Mouse (Mus musculus) stomach, embryonic 16.5 days (tissue): ENCODE measurements at regions not wholly inside any gene's neighbourhood (a gene's known extent, or its start where the extent isn't known, plus 50 kb on each side); places are given as distances from the start of the nearest gene placed in this dataset.

ENCODE experiments used
- ATAC-seq: fragments of 200-750 bp; cut with Nextera tagmentation; 2 replicates; pipeline ENCODE4 v1.8.0; 2017; ENCODE audit warnings: moderate number of reproducible peaks, moderate TSS enrichment; ENCODE audit not compliant: insufficient read depth, low FRiP score
- H3K27ac ChIP-seq: fragments of 300-500 bp; sonication (generic); 2 replicates; pipeline ENCODE4 v1.5.1; 2014; ENCODE audit warnings: low read length
- H3K27me3 ChIP-seq: fragments of 300-500 bp; sonication (generic); 2 replicates; pipeline ENCODE4 v1.6.1; 2014; ENCODE audit warnings: low read length, control low read depth, mixed read lengths; ENCODE audit not compliant: control insufficient read depth, insufficient read depth
- H3K36me3 ChIP-seq: fragments of 300-500 bp; sonication (generic); 2 replicates; pipeline ENCODE4 v1.6.1; 2014; ENCODE audit warnings: low read length; ENCODE audit not compliant: control insufficient read depth, insufficient read depth
- H3K4me1 ChIP-seq: fragments of 300-500 bp; sonication (generic); 2 replicates; pipeline ENCODE4 v1.6.1; 2014; ENCODE audit warnings: low read length, control low read depth, mixed read lengths; ENCODE audit not compliant: control insufficient read depth, insufficient read depth
- H3K4me2 ChIP-seq: fragments of 300-500 bp; sonication (generic); 2 replicates; pipeline ENCODE4 v1.6.1; 2014; ENCODE audit warnings: low read depth, low read length, mixed read lengths
- H3K4me3 ChIP-seq: fragments of 300-500 bp; sonication (generic); replicated peaks from 2 replicates; pipeline ENCODE4 v1.5.1; 2014; ENCODE audit warnings: mild to moderate bottlenecking, low read length
- H3K9ac ChIP-seq: fragments of 300-500 bp; sonication (generic); 2 replicates; pipeline ENCODE4 v1.6.1; 2014; ENCODE audit warnings: low read length
- H3K9me3 ChIP-seq: fragments of 300-500 bp; sonication (generic); replicated peaks from 2 replicates; pipeline ENCODE4 v1.6.1; 2016; ENCODE audit warnings: low read length, control low read depth; ENCODE audit not compliant: control insufficient read depth
- WGBS: fragments of 180-500 bp; shearing (Covaris S2); extraction: QIAGEN DNeasy Blood & Tissue Kit; methylation state at CpG from one replicate; pipeline ENCODE4 v1.1.7; 2014; 5-methylcytosine and 5-hydroxymethylcytosine counted together

DNA sequence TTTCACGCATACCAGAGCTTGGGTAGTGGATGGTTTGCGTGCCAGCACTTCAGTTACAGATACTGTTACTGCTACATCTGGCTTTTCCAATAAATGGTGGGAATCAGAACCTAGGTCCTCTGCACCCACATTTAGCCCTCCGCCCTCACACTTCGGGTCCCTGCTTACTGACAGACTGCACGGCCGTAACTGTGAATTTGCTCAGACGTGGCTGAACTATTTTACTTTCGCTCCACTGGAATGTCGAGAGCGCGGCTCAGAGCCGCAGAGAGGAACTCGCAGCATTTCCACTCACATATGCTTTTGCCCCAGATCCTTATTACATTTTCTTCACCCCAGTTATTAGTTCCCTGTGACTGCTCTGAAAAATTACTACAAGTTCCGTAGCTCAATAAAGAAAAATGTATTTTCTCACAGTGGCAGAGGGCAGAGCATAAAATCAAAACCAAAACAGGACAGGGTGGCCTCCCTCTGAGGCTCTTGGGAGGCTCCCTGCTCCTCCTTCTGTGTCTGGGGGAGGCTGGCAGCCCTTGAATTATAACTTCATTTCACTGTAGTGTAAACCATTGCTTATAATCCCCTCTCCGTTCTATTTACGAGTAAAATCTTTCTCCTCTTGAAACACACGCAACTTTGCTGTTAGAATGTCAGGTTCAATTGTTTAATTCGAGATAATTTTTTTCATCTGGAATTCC, 1024.7 kb downstream of the Fam19a2 start:
- H3K4me1 ChIP-seq = no peaks in the 10 kb centered on the region
- H3K27ac ChIP-seq = no peak overlapping the region
- H3K36me3 ChIP-seq = no peaks in the 10 kb centered on the region
- peak overlapping the region; percentile 24 for H3K4me3 ChIP-seq
- no peaks in the 10 kb centered on the region for H3K9me3 ChIP-seq
- H3K4me2 ChIP-seq = peak overlapping the region; percentile 43
- WGBS = 47% methylated on average over 18 of the region's 18 CpGs
- no peak for ATAC-seq
- H3K27me3 ChIP-seq = no peaks in the 10 kb centered on the region
- H3K9ac ChIP-seq = no peak overlapping the region

DNA sequence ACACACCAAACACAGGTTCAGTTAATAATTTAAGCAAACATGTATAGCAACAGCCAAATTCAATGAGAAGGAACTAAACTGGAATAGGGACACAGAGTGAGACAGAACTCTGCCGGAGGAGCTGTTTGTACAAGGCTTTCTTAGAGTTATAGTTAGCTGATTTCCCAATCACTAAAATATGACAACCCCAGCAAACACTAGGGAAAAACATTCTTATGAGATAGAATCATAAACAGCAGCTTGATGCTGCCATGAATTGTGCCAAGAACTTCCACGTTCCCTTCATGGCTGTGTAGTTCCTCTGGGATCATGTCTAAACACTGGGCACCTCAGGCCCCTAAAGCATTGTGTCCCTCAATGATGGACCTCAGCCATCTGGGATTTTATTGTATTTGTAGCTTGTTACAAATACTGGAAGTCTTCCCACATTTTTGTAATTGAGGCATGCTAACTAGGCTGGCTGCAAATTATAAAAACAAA, 1033.4 kb downstream of the Fam19a2 start:
- Histone ChIP-seq H3K9me3 (no peaks in the 10 kb centered on the region), H3K36me3 (no peaks in the 10 kb centered on the region), H3K4me3 (no peak overlapping the region), H3K4me1 (no peaks in the 10 kb centered on the region), H3K9ac (no peak overlapping the region), H3K4me2 (no peak overlapping the region), H3K27me3 (no peaks in the 10 kb centered on the region), H3K27ac (no peak overlapping the region)
- ATAC-seq = no peak
- WGBS = 66% methylated on average over 2 of the region's 2 CpGs

DNA sequence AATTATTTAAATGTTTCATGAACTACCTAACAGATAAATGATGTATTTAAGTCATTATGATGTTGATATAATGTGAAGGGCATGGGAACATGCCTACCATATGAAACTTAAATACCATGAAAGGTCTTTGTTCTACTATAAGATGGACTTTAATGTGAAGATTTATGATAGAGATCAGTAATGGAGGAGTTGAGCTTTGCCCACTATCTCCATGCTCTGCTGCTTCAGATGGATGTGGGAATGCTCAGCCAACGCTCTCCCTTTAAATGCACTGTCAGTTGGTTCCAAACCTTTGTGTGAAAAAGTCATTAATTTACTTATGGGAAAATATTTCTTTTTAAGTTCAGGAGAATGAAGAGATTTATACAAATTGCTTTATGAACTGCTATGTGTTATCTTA, 1040.9 kb downstream of the Fam19a2 start:
- no peak overlapping the region for H3K27ac ChIP-seq
- no peak overlapping the region for H3K4me2 ChIP-seq
- ATAC-seq = no peak
- no peaks in the 10 kb centered on the region for H3K4me1 ChIP-seq
- H3K9ac ChIP-seq = no peak overlapping the region
- H3K27me3 ChIP-seq = no peaks in the 10 kb centered on the region
- no peaks in the 10 kb centered on the region for H3K9me3 ChIP-seq
- 73% methylated on average over 1 of the region's 1 CpGs for WGBS
- H3K36me3 ChIP-seq = no peaks in the 10 kb centered on the region
- no peak overlapping the region for H3K4me3 ChIP-seq

DNA sequence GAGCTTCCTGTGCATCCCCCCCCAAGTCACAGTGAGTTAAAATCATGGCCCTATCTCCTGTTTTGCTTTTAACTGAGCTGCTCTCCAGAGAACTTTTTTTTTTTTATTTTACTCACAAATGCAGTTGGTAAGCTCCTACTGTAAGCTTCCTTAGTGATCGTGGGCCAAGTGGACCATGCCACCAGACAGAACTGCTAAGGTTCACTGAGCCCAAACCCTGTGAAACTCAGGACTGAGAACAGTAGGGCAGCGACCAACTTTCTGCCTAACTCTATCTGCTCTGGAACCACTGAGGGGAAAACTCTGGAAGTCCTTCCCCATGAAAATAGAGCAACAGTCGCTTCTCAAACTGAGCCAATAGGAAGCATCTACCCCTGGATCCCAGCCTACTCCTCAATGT, 1041.8 kb downstream of the Fam19a2 start:
- Histone ChIP-seq H3K4me2 (no peak overlapping the region), H3K4me1 (no peaks in the 10 kb centered on the region), H3K27ac (no peak overlapping the region), H3K4me3 (no peak overlapping the region), H3K36me3 (no peaks in the 10 kb centered on the region), H3K27me3 (no peaks in the 10 kb centered on the region), H3K9ac (no peak overlapping the region), H3K9me3 (no peaks in the 10 kb centered on the region)
- no peak for ATAC-seq
- WGBS = 84% methylated on average over 3 of the region's 3 CpGs

DNA sequence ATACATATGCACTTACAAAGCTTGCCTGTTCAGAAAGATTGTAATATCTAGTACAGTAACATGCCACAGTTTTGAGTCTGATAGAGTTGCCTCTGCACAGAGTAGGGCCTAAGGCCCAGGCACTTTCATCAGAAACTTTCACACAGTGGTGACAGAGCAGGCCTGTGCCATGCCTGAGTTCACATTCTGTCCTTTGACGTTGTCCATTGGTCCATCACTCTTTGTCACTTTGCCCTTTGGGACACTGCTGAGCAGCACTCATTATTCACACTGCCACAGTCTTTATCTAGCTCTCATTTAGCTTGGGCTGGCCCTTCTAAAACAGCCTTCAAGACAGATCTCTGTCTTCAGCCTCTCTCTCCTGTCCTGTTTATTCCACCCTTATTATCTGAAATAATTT, 1055.0 kb downstream of the Fam19a2 start:
- H3K9ac ChIP-seq = no peak overlapping the region
- ATAC-seq = no peak

DNA sequence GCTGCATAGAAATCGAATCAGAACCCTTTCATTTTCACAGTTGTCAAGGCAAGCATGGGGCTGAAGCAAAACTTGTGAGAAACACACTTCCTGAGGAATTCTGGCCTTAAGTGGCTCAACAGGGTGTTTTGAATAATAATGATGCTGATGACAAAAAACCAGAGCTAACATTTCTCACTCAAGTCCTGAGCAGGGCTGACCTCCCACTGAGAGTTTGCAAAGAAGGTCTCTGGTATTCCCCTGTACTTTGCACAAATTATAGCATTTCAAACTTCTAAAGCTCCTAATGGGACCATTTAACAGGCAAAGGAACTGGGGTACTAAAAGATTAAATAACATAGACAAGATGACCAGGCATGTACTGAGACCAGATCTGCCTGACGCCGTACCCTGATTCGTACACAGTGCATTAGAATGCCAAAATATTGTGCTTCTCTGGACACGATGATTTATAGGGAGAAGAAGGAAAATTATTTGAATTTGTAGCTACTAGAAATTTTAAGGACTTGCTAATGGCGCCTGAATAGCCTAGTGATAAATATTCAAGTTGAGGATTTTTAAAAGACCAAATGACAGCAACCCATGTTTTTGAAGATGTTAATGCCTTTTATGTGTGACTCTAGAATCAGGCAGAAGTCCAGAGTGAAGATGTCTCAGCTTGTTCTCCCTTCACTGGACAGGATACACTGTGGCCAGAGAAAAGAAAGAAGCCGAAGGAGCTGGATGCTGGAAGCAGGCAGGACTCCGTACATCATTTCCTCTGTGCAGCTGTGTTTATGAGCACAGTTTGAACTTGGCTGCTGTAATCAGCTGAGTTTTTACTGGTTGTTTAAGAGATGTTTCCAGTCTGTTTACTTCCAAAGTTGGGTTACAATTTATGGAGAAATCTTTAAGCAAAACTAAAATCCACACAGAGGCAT, 1056.7 kb downstream of the Fam19a2 start:
- peak overlapping the region; percentile 42; the same call in 1 of the 2 replicates for H3K27ac ChIP-seq
- H3K27me3 ChIP-seq = no peaks in the 10 kb centered on the region
- 49% methylated on average over 8 of the region's 8 CpGs for WGBS
- no peak overlapping the region for H3K9ac ChIP-seq
- no peaks in the 10 kb centered on the region for H3K4me1 ChIP-seq
- no peaks in the 10 kb centered on the region for H3K36me3 ChIP-seq
- peak; percentile 75; the same call in 1 of the 2 replicates for ATAC-seq
- no peak overlapping the region for H3K4me2 ChIP-seq
- no peaks in the 10 kb centered on the region for H3K9me3 ChIP-seq
- H3K4me3 ChIP-seq = no peak overlapping the region

More for the DNA sequence above, 1055.0 kb downstream of the Fam19a2 start:
- Histone ChIP-seq H3K27ac (no peak overlapping the region), H3K36me3 (no peaks in the 10 kb centered on the region), H3K4me3 (no peak overlapping the region), H3K9me3 (no peaks in the 10 kb centered on the region), H3K4me1 (no peaks in the 10 kb centered on the region), H3K27me3 (no peaks in the 10 kb centered on the region), H3K4me2 (no peak overlapping the region)
- 56% methylated on average over 1 of the region's 1 CpGs for WGBS

DNA sequence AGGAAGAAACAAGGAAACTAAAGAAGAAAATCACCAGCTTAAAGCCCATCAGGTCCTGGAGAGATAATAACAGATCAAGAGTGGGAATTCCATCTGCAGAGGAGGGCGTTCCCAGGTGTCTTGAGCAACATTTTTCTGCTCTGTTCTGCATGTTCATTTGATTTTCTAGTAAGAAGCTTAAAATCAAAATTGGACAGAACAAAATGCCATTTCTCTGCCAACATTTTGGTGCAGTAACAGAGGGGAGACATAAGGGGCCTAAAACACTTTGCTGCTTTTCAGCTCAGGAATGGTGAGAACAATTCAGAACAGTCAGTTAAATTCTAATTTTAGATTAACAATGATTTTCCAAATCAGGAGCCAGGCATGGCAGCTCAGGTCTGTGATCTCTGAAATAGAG, 1056.8 kb downstream of the Slc16a7 start:
- 75% methylated on average over 1 of the region's 1 CpGs for WGBS
- H3K4me1 ChIP-seq = no peaks in the 10 kb centered on the region
- H3K9ac ChIP-seq = no peak overlapping the region
- no peak overlapping the region for H3K27ac ChIP-seq
- no peak overlapping the region for H3K4me3 ChIP-seq
- no peaks in the 10 kb centered on the region for H3K27me3 ChIP-seq
- ATAC-seq = no peak
- H3K36me3 ChIP-seq = no peaks in the 10 kb centered on the region
- no peaks in the 10 kb centered on the region for H3K9me3 ChIP-seq
- no peak overlapping the region for H3K4me2 ChIP-seq

DNA sequence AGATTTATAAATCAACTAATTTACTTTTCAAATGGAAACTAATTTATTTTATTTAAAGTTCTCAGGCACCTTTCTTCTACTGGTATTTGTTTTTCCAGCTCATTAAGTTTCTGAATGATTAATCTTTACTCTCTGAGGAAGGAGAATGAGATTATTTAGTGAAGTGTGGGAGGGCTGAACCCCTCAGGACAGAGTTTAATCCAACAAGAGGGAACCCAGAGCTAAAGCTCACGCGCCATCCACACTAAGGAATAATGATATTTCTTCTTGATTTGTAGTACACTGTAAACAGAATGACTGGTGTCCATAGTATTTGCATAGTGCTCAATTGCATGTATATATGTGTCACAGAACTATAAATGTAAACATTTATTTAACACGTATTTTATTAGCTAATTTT, 1050.3 kb downstream of the Slc16a7 start:
- no peaks in the 10 kb centered on the region for H3K36me3 ChIP-seq
- 71% methylated on average over 3 of the region's 3 CpGs for WGBS
- no peak overlapping the region for H3K27ac ChIP-seq
- no peaks in the 10 kb centered on the region for H3K4me1 ChIP-seq
- H3K27me3 ChIP-seq = no peaks in the 10 kb centered on the region
- H3K4me2 ChIP-seq = no peak overlapping the region
- H3K4me3 ChIP-seq = no peak overlapping the region
- no peak for ATAC-seq
- no peaks in the 10 kb centered on the region for H3K9me3 ChIP-seq
- no peak overlapping the region for H3K9ac ChIP-seq

DNA sequence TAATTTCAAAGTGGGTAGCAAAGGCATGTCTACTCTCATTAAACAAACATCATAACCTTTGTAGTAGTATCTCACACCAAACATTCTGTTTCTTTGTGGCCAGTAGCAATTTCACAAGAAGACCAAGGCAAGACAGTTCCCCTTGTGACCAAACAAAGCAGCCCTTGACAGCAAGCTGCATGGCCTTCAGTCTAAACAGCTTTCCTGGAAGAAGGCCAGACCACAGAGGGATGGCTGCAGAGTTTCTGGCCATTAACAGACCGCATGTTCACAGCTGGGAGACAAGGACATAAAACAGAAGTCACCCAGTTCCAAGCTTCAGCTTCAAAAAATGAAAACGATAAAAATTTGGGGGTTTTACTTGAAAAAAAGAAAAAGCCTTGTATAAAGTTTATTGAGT, 1040.0 kb downstream of the Slc16a7 start:
- WGBS = 28% methylated on average over 2 of the region's 2 CpGs
- ATAC-seq = peak; percentile 73; the same call in 1 of the 2 replicates
- H3K36me3 ChIP-seq = no peaks in the 10 kb centered on the region

More for the DNA sequence above, 1040.0 kb downstream of the Slc16a7 start:
- Histone ChIP-seq H3K27me3 (no peaks in the 10 kb centered on the region), H3K9me3 (no peaks in the 10 kb centered on the region), H3K27ac (no peak overlapping the region), H3K4me1 (no peaks in the 10 kb centered on the region), H3K9ac (no peak overlapping the region), H3K4me3 (no peak overlapping the region), H3K4me2 (no peak overlapping the region)
